Mouse (Mus musculus) thymus, postnatal 14 days (tissue): ENCODE measurements around the gene Ttyh1.

Experiments
- DNase-seq: peaks from one replicate; pipeline ENCODE4 v3.0.0; 2021

Gene Ttyh1

GRCm38 (mm10) chr7:4119344-4119902 is at the start of gene Ttyh1:
Gene Ttyh1 (plus strand): TSS chr7:4119408.
- peak; percentile 58 for DNase-seq

- no peak for DNase-seq
Measured at GRCm38 (mm10) chr7:4071066-4071465, 48.1 kb upstream of the Ttyh1 start.

GRCm38 (mm10) chr7:4073144-4073543 is 46.1 kb upstream of the Ttyh1 start:
- DNase-seq, result no peak

DNA sequence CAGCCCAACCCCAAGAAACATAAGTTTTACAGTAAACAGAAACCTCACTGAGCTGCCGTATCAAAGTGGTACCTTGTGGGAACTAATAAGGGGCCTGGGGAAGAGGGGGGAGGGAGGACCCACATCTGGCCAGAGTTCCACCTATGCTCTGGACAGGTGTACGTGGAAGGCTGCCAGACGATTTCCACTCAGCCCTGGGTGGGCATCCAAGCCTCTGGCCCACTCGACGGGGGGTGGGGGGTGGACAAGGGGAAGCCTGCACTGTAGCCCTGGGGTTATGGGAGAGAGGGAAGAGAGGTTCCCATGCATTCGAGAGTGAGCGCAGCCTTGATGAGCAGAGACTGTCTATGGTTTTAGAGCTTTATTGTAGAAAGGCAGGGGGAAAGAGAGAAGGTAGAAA is 39.7 kb upstream of the Ttyh1 start:
- DNase-seq, result no peak

- DNase-seq, result no peak
Measured at GRCm38 (mm10) chr7:4080552-4080951, 38.7 kb upstream of the Ttyh1 start.

DNA sequence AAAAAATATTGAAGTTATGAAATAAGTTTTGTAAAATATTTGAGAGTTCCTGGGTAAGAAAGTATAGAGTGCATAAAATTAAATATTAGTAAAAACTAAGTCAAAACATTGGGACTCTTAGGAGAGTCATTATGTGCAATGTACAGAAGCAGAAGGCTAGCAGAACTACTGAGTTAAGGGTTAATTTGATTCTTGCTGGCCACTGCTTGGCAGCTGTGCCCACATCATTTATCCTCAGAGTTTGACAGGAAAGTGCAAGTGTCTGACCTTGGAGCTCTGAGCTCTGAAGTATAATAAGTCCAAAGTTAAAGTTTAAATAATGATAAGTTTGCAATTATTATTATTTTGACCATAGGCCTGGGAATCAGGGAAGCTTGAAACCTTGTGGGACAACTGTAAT is 37.5 kb upstream of the Ttyh1 start:
- DNase-seq, result no peak

DNA sequence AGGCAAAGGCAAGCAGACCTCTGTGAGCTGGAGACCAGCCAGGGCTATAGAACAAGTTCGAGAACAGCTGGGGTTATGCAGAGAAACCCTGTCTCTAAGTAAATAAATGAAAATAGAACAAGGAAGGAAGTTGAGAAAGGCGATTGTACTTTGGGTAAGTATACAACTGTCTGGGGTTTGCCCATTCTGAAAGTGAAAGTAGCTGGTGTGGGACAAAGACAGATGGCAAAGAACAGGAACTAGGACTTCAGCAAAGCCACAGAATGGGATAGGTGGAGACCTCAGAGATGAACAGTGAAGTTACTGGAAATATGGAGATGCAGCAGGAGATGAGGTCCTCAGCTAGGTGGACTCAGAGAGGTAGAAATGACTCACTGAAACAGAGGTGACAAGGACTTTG is 36.4 kb upstream of the Ttyh1 start:
- peak; percentile 53 for DNase-seq

DNA sequence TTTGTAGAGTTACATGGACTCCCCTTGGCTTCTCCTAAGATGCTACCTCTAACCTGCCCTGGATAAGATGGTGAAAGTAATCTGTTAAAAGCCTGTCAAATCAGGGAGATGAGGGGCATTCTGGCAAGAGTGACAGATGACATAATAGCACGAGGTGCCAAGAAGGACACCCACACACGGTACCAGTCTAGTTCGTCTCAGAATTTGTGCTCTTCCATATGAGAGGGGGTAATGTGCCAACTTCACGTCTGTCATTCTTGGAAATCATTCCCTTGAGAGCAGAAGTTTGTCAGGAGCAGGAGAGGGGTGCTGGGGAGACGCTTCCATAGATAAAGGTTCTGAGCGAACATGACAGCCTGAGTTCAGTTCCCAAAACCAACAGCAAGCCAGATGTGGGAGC is 35.0 kb upstream of the Ttyh1 start:
- DNase-seq, result no peak

GRCm38 (mm10) chr7:4085562-4085961 is 33.6 kb upstream of the Ttyh1 start:
- DNase-seq, result no peak

- DNase-seq, result peak; percentile 46
Measured at GRCm38 (mm10) chr7:4087238-4087895, 31.8 kb upstream of the Ttyh1 start.

DNA sequence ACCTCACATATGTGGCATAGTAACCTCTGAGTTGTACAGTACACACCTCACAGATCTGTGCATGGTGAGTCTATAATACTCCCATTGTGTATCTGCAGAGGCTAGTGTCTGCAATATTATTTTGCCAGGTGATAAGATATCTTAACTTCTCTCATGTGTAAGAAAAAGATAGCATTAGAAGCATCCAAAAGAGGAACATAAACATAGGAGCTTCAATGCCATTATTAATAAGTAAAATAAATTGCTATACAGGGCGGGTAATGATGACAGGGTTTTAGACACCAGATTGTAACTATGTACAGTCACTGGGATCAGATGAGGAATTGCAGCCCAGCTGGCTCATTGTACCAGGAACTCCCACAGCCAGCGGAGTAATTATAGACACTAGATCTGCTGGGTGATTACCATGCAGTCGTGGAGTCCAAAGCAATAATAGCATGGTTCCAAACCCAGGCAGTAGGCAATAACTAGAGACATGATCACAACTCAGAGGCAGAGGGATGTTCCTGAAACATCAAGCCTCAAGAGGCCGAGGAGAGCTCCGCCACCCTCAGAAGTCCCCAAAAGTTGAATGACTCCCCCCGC is 31.2 kb upstream of the Ttyh1 start:
- DNase-seq, result no peak

GRCm38 (mm10) chr7:4088679-4089078 is 30.5 kb upstream of the Ttyh1 start:
- no peak for DNase-seq

GRCm38 (mm10) chr7:4091170-4091569 is 28.0 kb upstream of the Ttyh1 start:
- DNase-seq, result no peak

DNA sequence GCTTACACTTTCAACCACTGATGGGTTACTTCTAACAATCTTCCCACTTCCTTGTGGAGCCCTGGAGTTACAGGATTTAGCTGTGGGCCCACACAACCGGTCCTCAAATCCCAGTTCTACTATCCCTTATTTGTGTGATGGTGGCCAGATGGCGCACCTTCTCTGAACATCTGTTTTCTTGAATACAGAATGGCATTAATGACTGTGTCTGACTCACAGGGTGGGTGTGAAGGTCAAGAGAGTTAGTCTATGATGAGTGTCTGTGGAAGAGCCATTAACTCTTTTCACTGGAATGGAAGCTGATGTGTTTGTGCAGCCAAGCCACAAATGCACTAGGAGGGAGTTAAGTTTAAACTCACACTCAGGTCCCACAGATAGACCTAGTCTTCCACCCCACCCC is 20.9 kb upstream of the Ttyh1 start:
- no peak for DNase-seq

- DNase-seq, result no peak
Measured at GRCm38 (mm10) chr7:4098832-4099231, 20.4 kb upstream of the Ttyh1 start.

DNA sequence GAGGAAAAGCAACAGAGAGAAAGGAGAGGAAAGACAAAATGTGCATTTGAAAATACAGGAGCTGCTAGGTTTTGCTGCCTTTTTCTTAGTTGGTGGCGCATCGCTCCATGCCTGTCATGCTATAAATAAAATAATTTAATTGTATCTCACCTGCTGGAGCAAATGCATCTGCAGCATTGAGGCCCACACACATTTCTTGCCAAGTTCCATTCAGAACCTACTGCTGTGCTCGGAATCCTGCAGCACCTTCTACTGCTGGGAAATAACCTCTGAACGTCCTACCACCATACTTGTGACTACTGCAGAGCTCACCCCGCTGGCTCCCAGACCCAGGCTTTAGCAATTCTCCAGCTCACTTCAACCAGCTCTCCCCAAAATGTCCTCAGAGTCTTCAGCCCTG is 18.1 kb upstream of the Ttyh1 start:
- no peak for DNase-seq

DNA sequence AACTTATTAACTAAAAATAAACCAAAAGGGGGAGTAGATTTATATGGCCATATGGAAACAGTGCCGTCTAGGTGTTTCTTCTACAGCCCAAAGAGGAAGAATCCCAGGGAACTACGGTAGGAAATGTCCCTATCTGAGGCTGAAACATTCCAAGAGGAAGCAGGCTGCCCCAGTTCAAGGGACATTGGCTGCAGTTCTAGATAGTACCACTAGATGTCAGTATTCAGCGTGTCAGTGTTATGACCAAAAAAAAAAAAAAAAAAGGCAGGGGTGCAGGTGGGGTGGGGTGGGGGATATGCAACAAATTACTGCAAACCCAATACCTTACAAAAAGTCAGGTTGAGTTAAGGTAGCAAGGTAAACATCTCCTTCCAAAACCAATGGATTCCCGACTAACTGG is 15.8 kb upstream of the Ttyh1 start:
- peak; percentile 40 for DNase-seq

DNA sequence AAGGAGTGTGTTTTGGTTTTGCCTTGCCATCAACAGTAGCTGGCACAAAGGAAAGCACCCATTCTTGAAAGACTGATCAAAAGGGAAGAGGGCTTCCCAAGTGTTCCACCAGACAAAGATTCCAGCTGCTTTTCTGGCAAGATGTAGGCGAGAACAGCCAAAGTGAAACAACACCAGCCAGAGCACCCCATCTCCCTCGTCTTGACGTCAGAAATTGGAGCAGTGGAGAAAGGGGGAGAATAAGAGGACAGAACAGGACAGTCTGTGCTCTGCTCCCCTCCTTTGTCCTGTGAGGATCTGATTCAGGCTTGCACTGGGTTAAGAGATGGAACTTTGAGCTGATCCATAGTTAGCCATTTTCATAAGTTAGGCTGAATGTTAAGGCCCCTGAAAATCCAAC is 7.4 kb upstream of the Ttyh1 start:
- DNase-seq, result no peak

DNA sequence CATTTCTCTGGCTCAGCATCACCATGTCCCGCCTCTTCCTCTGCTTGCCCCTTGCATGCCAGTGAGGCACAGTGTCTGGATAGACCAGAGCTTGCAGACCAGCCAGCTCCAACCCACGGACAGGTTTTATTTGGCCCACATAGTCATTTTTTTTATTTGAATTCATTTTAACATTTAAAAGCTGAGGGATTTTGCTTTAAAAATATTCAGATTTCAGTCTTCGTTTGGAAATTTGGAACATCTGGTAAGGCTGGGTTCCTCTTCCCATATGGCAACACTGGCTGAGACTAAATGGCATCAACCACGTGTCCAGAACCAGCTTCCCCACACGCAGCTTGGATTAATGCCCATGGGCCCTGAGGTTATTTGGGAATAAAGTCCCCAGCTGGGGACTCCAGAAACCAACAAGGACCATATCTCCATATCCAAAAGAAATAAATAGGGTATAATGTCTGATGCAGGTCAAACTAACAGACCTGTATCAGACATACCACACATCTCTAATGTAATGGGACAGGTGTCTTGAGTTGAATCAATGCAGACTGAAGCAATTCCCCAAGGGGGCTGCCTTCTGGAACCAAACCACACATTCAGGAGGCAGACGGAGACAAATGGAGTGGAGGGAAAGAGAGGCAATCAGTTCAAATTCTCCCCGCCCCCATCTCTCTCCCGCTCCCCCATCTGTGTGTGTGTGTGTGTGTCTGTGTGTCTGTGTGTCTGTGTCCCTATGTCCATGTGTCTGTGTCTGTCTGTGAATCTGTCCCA is 2.0 kb upstream of the Ttyh1 start:
- no peak for DNase-seq

DNA sequence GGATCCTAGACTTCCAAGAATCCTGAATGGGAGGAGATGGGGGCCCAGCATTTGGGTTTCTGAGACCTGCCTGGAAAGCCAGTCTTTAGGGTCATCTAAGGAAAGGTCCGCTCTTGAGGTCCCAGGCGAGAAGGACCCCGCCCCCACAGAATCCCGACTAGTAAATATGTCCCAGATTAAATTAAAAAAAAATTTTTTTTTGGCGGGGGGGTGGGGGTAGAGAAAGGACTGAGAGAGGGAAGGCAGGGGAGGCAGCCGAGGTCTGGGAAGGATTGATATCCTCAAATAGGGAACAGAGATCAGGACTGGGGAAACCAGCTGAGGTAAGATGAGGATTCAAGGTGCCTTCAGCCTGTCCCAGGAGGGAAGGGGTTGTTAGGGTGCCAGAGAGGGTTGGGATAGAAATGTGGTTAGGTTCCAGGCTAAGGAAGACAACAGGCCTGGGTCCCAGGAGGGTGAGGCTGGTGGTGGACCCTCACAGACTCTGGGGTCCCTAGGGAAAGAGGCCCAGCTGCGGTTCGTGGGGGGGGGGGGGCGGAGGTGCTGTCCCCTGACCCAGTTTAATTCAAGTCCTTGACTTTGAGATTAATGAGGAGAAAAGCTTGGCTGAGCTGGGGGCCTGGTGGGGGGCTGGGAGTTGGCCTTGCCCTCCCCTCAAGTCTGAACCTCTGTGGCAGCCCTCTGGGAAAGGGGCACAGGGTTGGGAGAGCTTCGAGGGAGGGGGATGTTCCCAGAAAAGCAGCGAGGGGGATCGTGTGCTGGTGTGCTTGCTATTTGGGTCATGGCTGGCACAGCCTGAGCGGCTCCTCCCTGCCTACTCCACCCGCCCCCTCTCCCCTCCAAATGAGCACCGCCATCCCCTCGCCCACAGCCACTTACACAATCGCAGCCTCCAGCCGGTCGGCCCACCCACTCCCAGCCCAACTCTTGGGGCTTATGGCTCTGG is 1.0 kb downstream of the Ttyh1 start:
- no peak for DNase-seq

DNA sequence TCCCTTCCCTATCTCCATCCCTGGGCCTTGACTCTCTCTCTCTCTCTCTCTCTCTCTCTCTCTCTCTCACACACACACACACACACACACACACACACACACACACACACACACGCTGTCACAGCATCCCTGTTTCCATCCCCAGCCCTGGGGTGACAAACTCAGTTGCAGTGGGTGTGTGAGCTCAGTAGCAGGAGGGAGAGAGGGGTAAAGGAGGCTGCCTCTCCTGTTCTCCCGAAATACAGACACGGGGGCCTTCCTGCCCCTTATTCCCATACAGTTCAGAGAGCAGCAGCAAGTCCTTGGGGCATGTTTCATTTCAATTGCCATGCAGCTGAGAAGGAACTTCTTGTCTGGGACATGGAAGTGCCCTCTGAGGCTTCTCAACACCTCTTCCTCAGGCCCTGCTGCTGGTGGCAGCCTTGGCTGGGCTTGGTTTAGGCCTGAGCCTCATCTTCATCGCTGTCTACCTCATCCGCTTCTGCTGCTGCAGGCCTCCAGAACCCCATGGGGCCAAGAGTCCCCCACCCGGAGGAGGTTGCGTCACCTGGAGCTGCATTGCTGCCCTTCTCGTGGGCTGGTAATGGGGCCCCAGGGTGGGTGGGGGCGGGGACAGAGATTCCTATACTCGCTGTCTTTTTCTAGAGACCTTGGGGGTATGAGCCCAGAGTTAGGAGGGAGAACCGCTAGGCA is 3.0 kb downstream of the Ttyh1 start:
- no peak for DNase-seq

GRCm38 (mm10) chr7:4122783-4123182 is 3.6 kb downstream of the Ttyh1 start:
- no peak for DNase-seq
